Mouse (Mus musculus): ENCODE data around the gene Crygd. TPM values are rescaled to one million over a fixed set of nuclear protein-coding genes. Genes with fewer than 3 reads are reported as not detected.

Gene Crygd
- polyA plus RNA-seq, 1 experiment = not detected

DNA sequence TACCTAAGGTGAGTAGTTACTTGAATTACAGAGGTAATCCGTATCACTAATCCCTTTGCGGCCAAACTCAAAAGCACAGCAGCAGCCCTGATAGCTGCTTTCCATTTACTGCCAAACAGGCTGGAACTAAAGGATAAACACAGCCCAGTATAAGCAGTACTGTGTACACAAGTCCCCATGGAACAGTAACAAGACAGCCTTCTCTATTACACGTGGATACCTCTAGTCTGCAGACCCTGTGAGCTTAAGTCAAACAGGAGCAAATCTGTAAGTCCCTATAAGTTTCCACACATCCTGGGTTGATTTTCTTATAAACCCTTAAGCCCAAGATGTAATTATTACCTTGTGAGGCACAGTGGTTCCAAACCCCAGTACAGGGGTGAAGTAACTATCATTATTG is 27.7 kb downstream of the Crygd start:
- no peak overlapping the region for H3K4me3 ChIP-seq (ENCODE audit: control insufficient read depth, insufficient read depth, low read length)
- WGBS = 74% methylated on average over 3 of the region's 3 CpGs
- H3K36me3 ChIP-seq (ENCODE audit: control insufficient read depth, insufficient read depth, low read length) = no peaks in the 10 kb centered on the region
- no peak overlapping the region for H3K27ac ChIP-seq (ENCODE audit: control insufficient read depth, insufficient read depth, low read length)
- DNase-seq = no peak
- no peaks in the 10 kb centered on the region for H3K4me1 ChIP-seq (replicated peaks; ENCODE audit: control insufficient read depth, insufficient read depth, low read length)
- TF ChIP-seq CTCF (IDR thresholded peaks at IDR 0.05; ENCODE audit: borderline replicate concordance, control insufficient read depth, extremely low read depth, insufficient read depth, low read length, poor library complexity) = no peak
- no peak for TF ChIP-seq POLR2A (IDR thresholded peaks at IDR 0.05; ENCODE audit: control insufficient read depth, extremely low read depth, insufficient read depth, low read length, poor library complexity)
- no peaks in the 10 kb centered on the region for H3K27me3 ChIP-seq (ENCODE audit: control insufficient read depth, insufficient read depth, low read length)

DNA sequence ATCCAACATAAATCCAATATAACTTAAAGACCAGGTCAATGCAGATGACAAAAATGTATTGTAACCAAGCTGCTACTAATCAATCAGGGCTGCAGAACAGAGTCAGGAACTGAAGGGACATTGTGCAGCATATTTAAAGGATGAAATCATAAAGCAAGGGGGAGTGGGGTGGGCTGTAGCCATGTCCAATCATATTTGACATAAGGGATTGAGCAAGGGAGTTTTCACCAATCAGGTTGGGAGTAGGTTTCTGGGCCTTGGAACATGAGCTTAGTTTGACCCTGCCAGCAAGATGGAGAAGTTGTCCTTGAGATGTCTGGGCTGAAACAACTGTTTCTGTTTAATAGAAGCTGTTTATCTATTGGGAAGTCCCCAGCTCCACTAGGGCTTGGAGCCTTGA is 30.6 kb downstream of the Crygd start, which contains the start of gene Akr1cl:
TSS of gene Akr1cl (minus strand) at position 119 of the 400 bp plus-strand sequence.
- Histone ChIP-seq H3K27me3 (ENCODE audit: control insufficient read depth, insufficient read depth, low read length) (no peaks in the 10 kb centered on the region), H3K27ac (ENCODE audit: control insufficient read depth, insufficient read depth, low read length) (no peak within 1 kb of the TSS), H3K4me3 (ENCODE audit: control insufficient read depth, insufficient read depth, low read length) (no peak within 1 kb of the TSS), H3K4me1 (replicated peaks; ENCODE audit: control insufficient read depth, insufficient read depth, low read length) (no peaks in the 10 kb centered on the region), H3K36me3 (ENCODE audit: control insufficient read depth, insufficient read depth, low read length) (no peaks in the 10 kb centered on the region)
- no peak for DNase-seq
- TF ChIP-seq POLR2A (IDR thresholded peaks at IDR 0.05; ENCODE audit: control insufficient read depth, extremely low read depth, insufficient read depth, low read length, poor library complexity) (no peak), CTCF (IDR thresholded peaks at IDR 0.05; ENCODE audit: borderline replicate concordance, control insufficient read depth, extremely low read depth, insufficient read depth, low read length, poor library complexity) (no peak)

DNA sequence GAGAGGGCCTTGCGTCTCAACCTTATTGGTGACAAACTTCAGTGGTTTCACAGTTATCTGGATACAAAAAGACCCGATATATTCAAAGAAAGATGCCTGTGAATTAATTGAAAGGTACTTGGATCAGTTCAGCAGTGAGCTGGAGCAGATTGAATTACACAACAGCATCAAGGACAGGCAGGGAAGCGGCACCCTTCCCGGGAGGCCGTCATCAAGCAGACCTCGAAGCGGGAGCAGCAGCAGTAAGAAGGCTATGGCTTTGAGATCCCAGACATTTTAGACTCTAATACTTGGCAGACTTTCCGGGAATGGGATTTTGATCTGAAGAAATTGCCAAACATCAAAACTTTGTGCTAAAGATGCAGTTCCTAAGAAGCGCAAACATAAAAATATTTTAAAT is 35.0 kb downstream of the Crygd start:
- no peaks in the 10 kb centered on the region for H3K4me1 ChIP-seq (replicated peaks; ENCODE audit: control insufficient read depth, insufficient read depth, low read length)
- H3K27ac ChIP-seq (ENCODE audit: control insufficient read depth, insufficient read depth, low read length) = no peak overlapping the region
- H3K36me3 ChIP-seq (ENCODE audit: control insufficient read depth, insufficient read depth, low read length) = no peaks in the 10 kb centered on the region
- 88% methylated on average over 9 of the region's 9 CpGs for WGBS
- H3K4me3 ChIP-seq (ENCODE audit: control insufficient read depth, insufficient read depth, low read length) = no peak overlapping the region
- H3K27me3 ChIP-seq (ENCODE audit: control insufficient read depth, insufficient read depth, low read length) = no peaks in the 10 kb centered on the region
- DNase-seq = no peak
- TF ChIP-seq CTCF (IDR thresholded peaks at IDR 0.05; ENCODE audit: borderline replicate concordance, control insufficient read depth, extremely low read depth, insufficient read depth, low read length, poor library complexity) (no peak), POLR2A (IDR thresholded peaks at IDR 0.05; ENCODE audit: control insufficient read depth, extremely low read depth, insufficient read depth, low read length, poor library complexity) (no peak)

DNA sequence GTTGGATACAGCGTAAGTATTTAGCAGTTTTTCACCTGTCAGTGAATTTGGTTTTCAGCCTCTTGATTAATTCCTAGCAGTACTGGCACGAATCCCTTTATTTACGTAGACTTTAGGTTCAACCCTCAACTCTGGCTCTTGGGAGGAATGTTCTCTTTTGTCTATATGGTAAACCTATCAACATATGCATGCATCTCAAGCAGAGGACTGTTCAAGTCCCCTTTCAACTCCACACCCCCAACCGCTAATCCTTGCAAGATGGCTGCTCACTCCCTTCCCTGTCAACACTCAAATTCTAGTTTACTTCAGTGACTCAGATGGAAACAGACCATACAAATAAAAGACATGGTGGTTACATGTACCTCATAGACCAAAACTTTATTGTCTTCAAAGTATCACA is 50.5 kb downstream of the Crygd start:
- no peak overlapping the region for H3K27ac ChIP-seq (ENCODE audit: control insufficient read depth, insufficient read depth, low read length)
- TF ChIP-seq CTCF (IDR thresholded peaks at IDR 0.05; ENCODE audit: borderline replicate concordance, control insufficient read depth, extremely low read depth, insufficient read depth, low read length, poor library complexity) (no peak), POLR2A (IDR thresholded peaks at IDR 0.05; ENCODE audit: control insufficient read depth, extremely low read depth, insufficient read depth, low read length, poor library complexity) (no peak)
- no peak for DNase-seq
- H3K4me1 ChIP-seq (replicated peaks; ENCODE audit: control insufficient read depth, insufficient read depth, low read length) = no peaks in the 10 kb centered on the region
- H3K27me3 ChIP-seq (ENCODE audit: control insufficient read depth, insufficient read depth, low read length) = no peaks in the 10 kb centered on the region
- no peaks in the 10 kb centered on the region for H3K36me3 ChIP-seq (ENCODE audit: control insufficient read depth, insufficient read depth, low read length)
- H3K4me3 ChIP-seq (ENCODE audit: control insufficient read depth, insufficient read depth, low read length) = no peak overlapping the region
- WGBS = 93% methylated on average over 4 of the region's 4 CpGs

Other genes starting within 250 kb of the Crygd start
- gene Plekhm3, start 106.6 kb downstream of the Crygd start, polyA plus RNA-seq (2012; rRNA removed) = 4.4 and 4.8 TPM in 2 replicates
- 0.15 and 0.20 TPM in 2 replicates for gene Akr1cl, start 30.7 kb downstream of the Crygd start, polyA plus RNA-seq (2012; rRNA removed)
- gene Cryge, start 12.3 kb downstream of the Crygd start, polyA plus RNA-seq (2012; rRNA removed) = not detected in 2 replicates
- gene Crygc, start 10.2 kb upstream of the Crygd start, polyA plus RNA-seq (2012; rRNA removed) = 0.26 and 0.32 TPM in 2 replicates
- gene Crygb, start 18.8 kb upstream of the Crygd start, polyA plus RNA-seq (2012; rRNA removed) = not detected in 2 replicates
- 0.26 and 0.38 TPM in 2 replicates for gene Cryga, start 39.9 kb upstream of the Crygd start, polyA plus RNA-seq (2012; rRNA removed)
- 0.19 TPM in 1 of 2 replicates, not detected in the other for gene Gm28845, start 56.1 kb upstream of the Crygd start, polyA plus RNA-seq (2012; rRNA removed)
- gene D630023F18Rik, start 59.8 kb upstream of the Crygd start, polyA plus RNA-seq (2012; rRNA removed) = 0.18 TPM in 1 of 2 replicates, not detected in the other
- 13.3 and 14.4 TPM in 2 replicates for gene Idh1, start 123.0 kb upstream of the Crygd start, polyA plus RNA-seq (2012; rRNA removed)
- 13.4 and 13.7 TPM in 2 replicates for gene Pikfyve, start 123.2 kb upstream of the Crygd start, polyA plus RNA-seq (2012; rRNA removed)
- 0.13 TPM in 1 of 2 replicates, not detected in the other for gene Pth2r, start 218.6 kb upstream of the Crygd start, polyA plus RNA-seq (2012; rRNA removed)